Mouse (Mus musculus): ENCODE measurements around the gene Polr3g. TPM values are rescaled to one million over a fixed set of nuclear protein-coding genes. Genes with fewer than 3 reads are reported as not detected.

Gene Polr3g
- total and polyA plus RNA-seq, 3 experiments, result 26.2 to 79.4 (median 36.8) TPM

GRCm38 (mm10) chr13:81689587-81689986 is 21.2 kb downstream of the Polr3g start:
- Histone ChIP-seq H3K9me3 (replicated peaks; ENCODE audit: insufficient read depth, low read length) (no peaks in the 10 kb centered on the region), H3K27ac (ENCODE audit: control insufficient read depth, low read depth, low read length) (no peak overlapping the region), H3K4me1 (ENCODE audit: control insufficient read depth in 1 of 2, insufficient read depth in 2 of 2, low read length in 2 of 2) (peaks cover 12 to 21% of the 10 kb centered on the region in 2 experiments), H3K9ac (ENCODE audit: control insufficient read depth, low read depth, low read length, poor library complexity, severe bottlenecking) (no peak overlapping the region), H3K4me3 (ENCODE audit: control insufficient read depth in 1 of 2, insufficient read depth in 1 of 2, low read depth in 2 of 2, low read length in 2 of 2) (no peak overlapping the region), H3K27me3 (ENCODE audit: control insufficient read depth in 1 of 2, insufficient read depth in 2 of 2, low read length in 2 of 2) (no peaks in the 10 kb centered on the region), H3K79me2 (ENCODE audit: control insufficient read depth, insufficient read depth, low read length, poor library complexity) (no peaks in the 10 kb centered on the region), H3K36me3 (ENCODE audit: control insufficient read depth in 1 of 2, insufficient read depth in 2 of 2, low read length in 2 of 2) (peaks cover 15 to 26% of the 10 kb centered on the region in 2 experiments)
- TF ChIP-seq CTCF (IDR thresholded peaks at IDR 0.05 in 2 of 3, conservative IDR thresholded peaks at IDR 0.05 in 1 of 3; ENCODE audit: control insufficient read depth in 1 of 3, insufficient read depth in 1 of 3, low read depth in 2 of 3, low read length in 3 of 3, poor library complexity in 1 of 3, severe bottlenecking in 1 of 3), result no peak
- TF ChIP-seq MAZ (IDR thresholded peaks at IDR 0.05; ENCODE audit: low read depth, low read length), result no peak
- no peak for TF ChIP-seq USF2 (IDR thresholded peaks at IDR 0.05; ENCODE audit: borderline replicate concordance in 1 of 2, insufficient read depth in 1 of 2, low read depth in 1 of 2, low read length in 2 of 2)
- TF ChIP-seq ZNF384 (IDR thresholded peaks at IDR 0.05; ENCODE audit: low read depth, low read length), result no peak
- TF ChIP-seq JUND (IDR thresholded peaks at IDR 0.05; ENCODE audit: low read depth, low read length), result no peak
- TF ChIP-seq UBTF (IDR thresholded peaks at IDR 0.05; ENCODE audit: borderline replicate concordance, insufficient read depth, low read depth, low read length), result no peak
- TF ChIP-seq MAX (IDR thresholded peaks at IDR 0.05; ENCODE audit: low read length), result no peak
- TF ChIP-seq POLR2A (IDR thresholded peaks at IDR 0.05; ENCODE audit: control insufficient read depth in 1 of 2, insufficient read depth in 1 of 2, low read depth in 1 of 2, low read length in 2 of 2, poor library complexity in 1 of 2), result no peak
- no peak for TF ChIP-seq SIN3A (IDR thresholded peaks at IDR 0.05; ENCODE audit: low read length)
- TF ChIP-seq TAL1 (IDR thresholded peaks at IDR 0.05; ENCODE audit: low read length), result no peak
- TF ChIP-seq SMC3 (IDR thresholded peaks at IDR 0.05; ENCODE audit: low read depth, low read length), result no peak
- no peak for TF ChIP-seq EP300 (IDR thresholded peaks at IDR 0.05; ENCODE audit: low read depth in 1 of 2, low read length in 2 of 2)
- TF ChIP-seq NELFE (IDR thresholded peaks at IDR 0.05; ENCODE audit: low read depth, low read length), result no peak
- TF ChIP-seq NRF1 (IDR thresholded peaks at IDR 0.05; ENCODE audit: insufficient read depth, low read depth, low read length, poor library complexity, severe bottlenecking), result no peak
- no peak for TF ChIP-seq ZMIZ1 (IDR thresholded peaks at IDR 0.05; ENCODE audit: low read depth, low read length)
- no peak for TF ChIP-seq KAT2A (conservative IDR thresholded peaks at IDR 0.05; ENCODE audit: low read depth, low read length)
- no peak for TF ChIP-seq MYC (IDR thresholded peaks at IDR 0.05; ENCODE audit: low read depth, low read length)
- no peak for TF ChIP-seq CHD2 (IDR thresholded peaks at IDR 0.05; ENCODE audit: low read length)
- TF ChIP-seq ETS1 (IDR thresholded peaks at IDR 0.05; ENCODE audit: low read depth, low read length), result no peak
- no peak for DNase-seq (ENCODE audit: low read depth, low spot score)

- peak; percentile 30 for DNase-seq (ENCODE audit: low read depth, low spot score)
- H3K36me3 ChIP-seq (ENCODE audit: control insufficient read depth in 1 of 2, insufficient read depth in 2 of 2, low read length in 2 of 2), result peaks cover 6 to 10% of the 10 kb centered on the region in 2 experiments
Observed at GRCm38 (mm10) chr13:81684884-81685283, 25.9 kb downstream of the Polr3g start.

More at GRCm38 (mm10) chr13:81684884-81685283, 25.9 kb downstream of the Polr3g start:
- no peak overlapping the region for H3K9ac ChIP-seq (ENCODE audit: control insufficient read depth, low read depth, low read length, poor library complexity, severe bottlenecking)
- H3K4me3 ChIP-seq (ENCODE audit: control insufficient read depth in 1 of 2, insufficient read depth in 1 of 2, low read depth in 2 of 2, low read length in 2 of 2), result no peak overlapping the region
- no peaks in the 10 kb centered on the region for H3K9me3 ChIP-seq (replicated peaks; ENCODE audit: insufficient read depth, low read length)
- no peaks in the 10 kb centered on the region for H3K27me3 ChIP-seq (ENCODE audit: control insufficient read depth in 1 of 2, insufficient read depth in 2 of 2, low read length in 2 of 2)
- H3K4me1 ChIP-seq (ENCODE audit: control insufficient read depth in 1 of 2, insufficient read depth in 2 of 2, low read length in 2 of 2), result peaks cover under 1 to 5% of the 10 kb centered on the region in 2 experiments
- TF ChIP-seq MYB (IDR thresholded peaks at IDR 0.05; ENCODE audit: low read depth, low read length) (no peak), USF1 (IDR thresholded peaks at IDR 0.05; ENCODE audit: low read depth, low read length) (no peak), NELFE (IDR thresholded peaks at IDR 0.05; ENCODE audit: low read depth, low read length) (no peak), ZNF384 (IDR thresholded peaks at IDR 0.05; ENCODE audit: low read depth, low read length) (no peak), ZC3H11A (IDR thresholded peaks at IDR 0.05; ENCODE audit: low read depth, low read length) (no peak), TBP (IDR thresholded peaks at IDR 0.05; ENCODE audit: low read depth, low read length) (no peak), MXI1 (IDR thresholded peaks at IDR 0.05; ENCODE audit: low read depth, low read length) (no peak), BHLHE40 (IDR thresholded peaks at IDR 0.05; ENCODE audit: borderline replicate concordance, low read depth, low read length) (no peak), HCFC1 (IDR thresholded peaks at IDR 0.05; ENCODE audit: low read depth, low read length) (no peak), MYC (IDR thresholded peaks at IDR 0.05; ENCODE audit: low read depth, low read length) (no peak), RAD21 (IDR thresholded peaks at IDR 0.05; ENCODE audit: low read depth, low read length) (no peak), ZKSCAN1 (IDR thresholded peaks at IDR 0.05; ENCODE audit: low read depth, low read length) (no peak), CTCF (IDR thresholded peaks at IDR 0.05 in 2 of 3, conservative IDR thresholded peaks at IDR 0.05 in 1 of 3; ENCODE audit: control insufficient read depth in 1 of 3, insufficient read depth in 1 of 3, low read depth in 2 of 3, low read length in 3 of 3, poor library complexity in 1 of 3, severe bottlenecking in 1 of 3) (no peak), USF2 (IDR thresholded peaks at IDR 0.05; ENCODE audit: borderline replicate concordance in 1 of 2, insufficient read depth in 1 of 2, low read depth in 1 of 2, low read length in 2 of 2) (no peak), POLR2A (IDR thresholded peaks at IDR 0.05; ENCODE audit: control insufficient read depth in 1 of 2, insufficient read depth in 1 of 2, low read depth in 1 of 2, low read length in 2 of 2, poor library complexity in 1 of 2) (no peak), MAFK (IDR thresholded peaks at IDR 0.05; ENCODE audit: borderline replicate concordance, low read depth, low read length) (no peak), RCOR1 (IDR thresholded peaks at IDR 0.05; ENCODE audit: low read depth, low read length) (no peak), CHD2 (IDR thresholded peaks at IDR 0.05; ENCODE audit: low read length) (no peak), TAL1 (IDR thresholded peaks at IDR 0.05; ENCODE audit: low read length) (no peak), GABPA (IDR thresholded peaks at IDR 0.05; ENCODE audit: low read depth, low read length) (no peak)
- no peak overlapping the region for H3K27ac ChIP-seq (ENCODE audit: control insufficient read depth, low read depth, low read length)
- no peaks in the 10 kb centered on the region for H3K79me2 ChIP-seq (ENCODE audit: control insufficient read depth, insufficient read depth, low read length, poor library complexity)
